Mouse (Mus musculus): ENCODE data around the gene Abcc3.

The Abcc3 gene

GRCm38 (mm10) chr11:94392672-94393109 lies at the start of gene Abcc3:
Gene Abcc3 (minus strand): TSS chr11:94392997.
- DNase-seq (ENCODE audit: low read depth, low spot score): no peak

DNA sequence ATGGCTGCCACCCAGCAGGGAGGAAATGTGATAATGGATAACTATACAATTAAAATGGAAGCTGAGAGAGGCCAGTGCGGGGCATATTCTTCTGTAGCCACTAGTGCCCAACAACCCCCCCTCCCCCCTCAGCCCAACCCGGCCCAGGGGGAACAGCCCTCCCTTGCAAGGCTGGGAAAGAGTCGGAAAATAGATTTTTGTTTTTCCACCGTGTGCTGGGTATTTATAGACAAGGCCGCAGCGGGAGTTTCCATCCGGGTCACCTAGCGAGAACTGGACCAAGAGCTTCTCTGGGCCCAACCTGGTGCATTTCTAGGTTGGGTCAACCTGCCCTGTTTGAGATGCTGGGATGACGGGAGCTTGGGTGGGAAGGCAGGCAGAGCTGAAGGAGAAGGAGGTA lies 49.0 kb upstream of the Abcc3 start:
- DNase-seq (ENCODE audit: low read depth, low spot score): no peak

DNA sequence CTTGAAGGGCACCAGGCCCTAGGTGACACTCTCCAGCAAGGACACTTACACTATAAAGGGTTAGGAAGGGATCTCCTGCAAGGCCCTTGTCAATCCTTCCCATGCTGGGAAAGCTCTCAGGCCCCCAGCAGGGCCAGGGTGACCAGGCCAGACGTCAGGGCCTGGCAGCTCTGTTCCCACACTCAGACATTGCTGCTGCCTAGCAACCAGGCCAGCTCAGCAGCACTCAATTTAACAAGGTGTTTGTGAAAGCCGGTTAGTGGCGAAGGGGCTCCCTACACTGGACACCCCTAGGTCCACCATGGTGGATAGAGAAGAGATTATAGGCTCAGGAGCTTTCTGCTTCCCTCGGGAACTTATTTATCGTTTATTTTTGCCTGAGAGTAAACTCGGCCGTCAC lies 48.3 kb upstream of the Abcc3 start:
- DNase-seq (ENCODE audit: low read depth, low spot score): no peak

GRCm38 (mm10) chr11:94440421-94440820 lies 47.6 kb upstream of the Abcc3 start:
- no peak for DNase-seq (ENCODE audit: low read depth, low spot score)

- no peak for DNase-seq (ENCODE audit: low read depth, low spot score)
These were observed 36.3 kb upstream of the Abcc3 start for GRCm38 (mm10) chr11:94429011-94429651.

- DNase-seq (ENCODE audit: low read depth, low spot score): no peak
These were observed 35.5 kb upstream of the Abcc3 start for GRCm38 (mm10) chr11:94428091-94428835.

DNA sequence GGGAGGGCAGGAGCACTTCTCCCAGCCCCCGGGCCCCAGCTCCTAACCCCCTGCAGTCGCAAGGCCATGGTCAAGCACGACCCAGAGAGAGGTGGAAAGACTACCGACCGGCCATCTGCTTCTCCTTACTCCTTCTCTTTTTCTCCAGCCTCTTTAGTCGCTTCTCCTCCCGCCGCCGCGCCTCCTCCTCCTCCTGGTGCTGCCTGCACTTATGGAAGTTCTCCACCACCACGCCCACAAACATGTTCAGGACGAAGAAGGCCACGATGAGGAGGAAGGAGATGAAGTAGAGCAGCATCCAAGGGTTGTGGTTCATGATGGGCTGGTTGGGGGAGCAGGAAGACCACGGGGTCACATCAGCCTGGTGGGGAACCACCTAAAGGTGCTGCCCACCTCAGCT lies 32.9 kb upstream of the Abcc3 start:
- no peak for DNase-seq (ENCODE audit: low read depth, low spot score)

DNA sequence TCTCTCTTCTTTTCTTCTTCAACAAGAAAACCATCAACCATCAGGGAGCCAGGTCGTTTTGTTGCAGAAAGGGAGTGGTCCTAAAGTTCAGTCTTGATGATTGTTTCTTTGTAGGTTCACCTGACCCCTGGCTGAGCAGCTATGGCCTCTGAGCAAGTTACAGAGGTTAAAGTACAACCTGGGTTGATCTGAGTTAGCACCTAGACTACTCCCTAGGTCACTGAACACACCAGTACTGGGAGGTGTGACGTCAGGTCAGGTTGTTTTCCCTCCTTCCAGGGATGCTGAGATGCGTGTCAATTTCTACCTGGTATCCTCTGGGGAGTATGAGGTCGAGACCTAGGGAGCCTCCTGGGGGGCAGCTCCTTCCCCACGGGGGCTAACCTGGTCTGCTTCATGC lies 32.4 kb upstream of the Abcc3 start:
- no peak for DNase-seq (ENCODE audit: low read depth, low spot score)

DNA sequence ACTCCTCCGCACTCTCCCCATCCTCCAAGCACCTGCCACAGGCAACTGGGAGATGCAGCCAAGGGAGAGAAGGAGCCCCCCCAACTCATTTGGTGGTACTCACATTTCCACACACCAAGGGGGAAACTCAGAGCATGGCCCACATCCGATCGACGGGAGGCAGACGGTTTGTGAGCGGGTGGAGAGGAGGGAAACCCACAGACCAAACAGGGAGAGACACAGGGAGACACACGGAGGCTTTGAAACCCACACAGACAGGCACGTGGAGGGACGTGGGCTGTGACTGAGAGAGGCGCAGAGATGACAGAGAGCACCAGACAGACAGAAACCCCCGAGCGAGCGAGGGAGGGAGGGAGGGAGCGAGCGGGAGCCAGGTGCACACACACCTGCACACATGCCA lies 31.6 kb upstream of the Abcc3 start:
- no peak for DNase-seq (ENCODE audit: low read depth, low spot score)

DNA sequence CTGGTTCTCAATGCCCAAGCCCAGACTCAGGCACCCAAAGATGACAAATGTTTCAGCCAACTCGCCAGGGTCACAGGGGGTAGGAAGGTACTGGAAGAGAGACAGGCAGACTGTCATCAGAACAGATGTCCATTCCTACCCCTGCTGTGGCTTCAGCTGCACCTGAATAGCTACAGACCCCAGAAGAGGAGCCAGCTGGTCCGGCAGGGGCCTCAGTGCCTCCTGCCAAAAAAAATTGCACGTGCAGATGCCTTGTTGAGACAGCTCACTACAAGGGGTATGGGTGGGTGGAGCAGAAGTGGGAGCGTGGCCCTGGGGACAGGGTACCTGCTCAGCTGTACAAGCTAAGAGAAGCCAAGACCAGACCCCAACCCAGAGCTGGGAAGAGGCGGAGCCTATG lies 31.1 kb upstream of the Abcc3 start:
- DNase-seq (ENCODE audit: low read depth, low spot score): no peak

- no peak for DNase-seq (ENCODE audit: low read depth, low spot score)
These were observed 28.2 kb upstream of the Abcc3 start for GRCm38 (mm10) chr11:94420991-94421390.

- no peak for DNase-seq (ENCODE audit: low read depth, low spot score)
These were observed 27.5 kb upstream of the Abcc3 start for GRCm38 (mm10) chr11:94420325-94420724.

GRCm38 (mm10) chr11:94419004-94419727 lies 26.4 kb upstream of the Abcc3 start:
- no peak for DNase-seq (ENCODE audit: low read depth, low spot score)

GRCm38 (mm10) chr11:94414042-94414441 lies 21.2 kb upstream of the Abcc3 start:
- no peak for DNase-seq (ENCODE audit: low read depth, low spot score)

GRCm38 (mm10) chr11:94413516-94413915 lies 20.7 kb upstream of the Abcc3 start:
- no peak for DNase-seq (ENCODE audit: low read depth, low spot score)

- DNase-seq (ENCODE audit: low read depth, low spot score): no peak
These were observed 20.2 kb upstream of the Abcc3 start for GRCm38 (mm10) chr11:94412998-94413469.

DNA sequence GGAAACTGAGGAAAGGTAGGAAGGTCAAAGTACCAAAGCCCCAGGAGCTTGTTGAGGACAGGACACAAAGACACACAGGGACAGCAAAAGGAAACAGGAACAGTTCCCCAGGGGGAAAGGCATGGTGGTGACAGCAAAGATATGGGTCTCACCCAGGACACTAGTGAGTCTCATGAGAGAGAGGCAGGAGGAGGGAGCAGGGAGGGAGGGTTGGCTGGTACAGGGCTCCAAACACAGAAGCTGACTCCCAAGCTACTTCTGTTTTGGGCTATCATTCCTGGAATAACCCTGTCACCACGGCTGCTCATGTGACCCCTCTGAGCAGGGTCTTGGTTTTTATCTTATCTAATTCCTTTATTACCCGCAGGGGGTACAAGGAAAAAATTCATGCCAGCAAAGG lies 19.8 kb upstream of the Abcc3 start:
- DNase-seq (ENCODE audit: low read depth, low spot score): no peak

DNA sequence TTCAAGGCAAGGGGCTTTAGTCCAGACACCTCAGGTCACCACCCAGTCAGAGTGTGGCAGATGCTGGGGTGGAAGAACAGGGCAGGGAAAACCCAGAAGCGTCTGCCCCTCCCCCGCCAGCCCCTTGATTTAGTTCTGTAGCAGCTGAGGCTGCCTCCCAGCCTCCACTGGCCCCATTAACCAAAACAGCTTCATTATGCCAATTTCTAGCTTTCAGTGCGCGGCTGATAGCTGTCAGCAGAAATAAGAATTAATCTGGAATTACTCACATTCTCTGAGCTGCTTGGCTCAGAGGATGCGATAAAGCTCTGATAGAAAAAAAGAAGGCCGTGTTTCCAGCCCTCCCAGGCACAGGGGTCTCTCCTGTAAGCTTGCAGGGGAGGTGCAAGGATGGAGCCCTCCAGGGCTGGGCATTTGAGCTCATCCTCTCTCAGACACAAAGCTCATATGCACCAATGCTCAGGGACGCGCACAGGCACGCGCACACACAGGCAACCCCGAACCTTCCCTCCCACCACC lies 15.1 kb upstream of the Abcc3 start:
- no peak for DNase-seq (ENCODE audit: low read depth, low spot score)

- DNase-seq (ENCODE audit: low read depth, low spot score): no peak
These were observed 12.6 kb upstream of the Abcc3 start for GRCm38 (mm10) chr11:94405348-94405747.

DNA sequence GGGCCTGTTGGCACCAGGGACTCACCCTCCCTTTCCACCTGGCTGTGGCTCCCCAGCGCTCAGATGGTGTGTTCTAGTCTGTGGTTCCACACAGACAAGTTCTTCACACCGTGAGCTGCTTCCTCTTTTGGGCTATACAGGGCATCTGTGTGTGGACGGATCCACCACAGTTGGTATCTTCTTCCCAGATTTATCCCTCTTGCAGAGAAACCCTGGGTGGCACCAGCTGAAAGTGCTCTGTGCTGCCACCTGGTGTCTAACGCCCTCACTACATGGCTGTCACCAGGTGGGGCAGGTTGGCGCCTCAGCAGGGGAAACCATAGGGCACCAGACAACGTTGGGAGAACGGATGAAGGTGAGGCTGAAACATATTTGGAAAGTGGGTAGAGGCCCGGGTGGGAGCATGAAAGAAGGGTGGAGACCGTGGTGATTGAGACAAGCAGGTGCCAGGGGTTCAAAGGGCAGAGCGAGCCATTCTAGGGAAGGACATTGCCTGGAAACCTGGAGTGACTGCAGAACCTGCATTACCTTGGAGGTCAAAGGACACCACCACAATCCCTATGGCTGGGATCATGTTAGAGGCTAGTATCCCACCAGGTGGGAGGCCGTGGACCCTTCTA lies 12.0 kb upstream of the Abcc3 start:
- peak; percentile 58 for DNase-seq (ENCODE audit: low read depth, low spot score)

- DNase-seq (ENCODE audit: low read depth, low spot score): no peak
These were observed 11.4 kb upstream of the Abcc3 start for GRCm38 (mm10) chr11:94404178-94404577.

DNA sequence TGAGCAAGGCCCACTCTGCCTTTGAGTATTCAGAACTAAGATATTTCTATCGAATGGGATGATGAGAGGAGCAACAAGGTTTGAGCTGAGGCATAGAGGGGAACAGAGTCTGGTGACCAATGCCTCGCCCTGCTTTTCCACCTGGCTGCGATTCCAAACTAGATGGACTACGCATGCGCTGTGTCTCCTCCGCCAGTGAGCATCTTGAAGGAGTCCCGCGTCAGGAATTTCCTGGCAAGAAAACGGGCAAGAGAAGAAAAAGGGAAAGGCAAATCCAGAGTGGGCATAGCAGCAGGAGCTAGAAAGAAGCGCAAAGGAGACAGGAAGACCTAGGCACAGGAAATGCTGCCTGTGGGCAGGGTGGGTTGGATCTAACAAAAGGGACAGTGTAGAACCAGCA lies 11.0 kb upstream of the Abcc3 start:
- DNase-seq (ENCODE audit: low read depth, low spot score): no peak

Data from retina, adult 2 months (tissue).